Mouse (Mus musculus): ENCODE results near the gene Pde4d.
"Not testable (repeated sequence)": the region's sequence is repeated elsewhere in the genome, so short reads cannot be mapped to it uniquely, and the experiment has no call there.

Gene Pde4d

DNA sequence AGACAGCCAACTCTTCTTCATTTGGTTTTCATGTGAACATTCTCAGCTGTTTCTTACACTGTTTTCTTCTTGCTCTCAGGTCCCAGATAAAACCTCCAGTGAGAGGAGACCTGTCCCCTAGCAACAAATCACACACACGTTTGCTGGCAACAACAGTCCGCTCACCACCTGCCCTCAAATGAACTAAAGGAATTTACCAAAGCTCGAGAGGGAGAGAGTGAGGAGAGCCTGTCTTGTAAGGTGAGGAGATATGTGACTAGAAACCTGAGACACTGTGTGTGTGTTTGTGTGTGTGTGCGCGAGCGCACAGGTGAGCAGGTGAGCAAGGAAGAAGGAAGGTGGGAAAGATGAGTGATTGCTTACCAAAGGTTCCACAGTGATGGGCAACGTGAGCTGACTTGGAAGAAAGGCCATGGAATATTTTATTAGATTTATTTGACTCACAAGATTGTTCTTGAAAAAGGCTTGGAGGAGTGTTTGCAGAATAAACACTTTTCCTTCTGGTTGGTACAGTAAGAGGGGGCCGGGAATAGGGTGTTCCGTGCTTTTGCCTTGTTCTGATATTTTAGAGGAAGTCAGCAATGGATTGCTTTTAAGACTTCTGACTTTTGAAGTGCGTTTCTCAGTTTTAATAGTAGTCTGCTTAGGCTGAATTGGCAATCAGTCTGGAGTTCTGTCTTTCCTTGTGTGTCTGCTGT is 204.4 kb downstream of the Pde4d start:
- ChIA-PET CTCF (interaction anchor here in 1 of 4 experiments (0.7 kb wide), 1 partner anchor 1687 kb away, joined by 7 read pairs; no protein-coding TSS in a partner anchor), POLR2A (interaction anchor here in 2 of 4 experiments (0.6 to 0.7 kb wide), 3 partner anchors 13 to 1031 kb away, joined by 3 to 5 read pairs (median 4); no protein-coding TSS in a partner anchor)

- POLR2A ChIA-PET, result no interaction called here
- CTCF ChIA-PET, result no interaction called here
Measured at GRCm38 (mm10) chr13:108666579-108666978, 216.8 kb downstream of the Pde4d start.

GRCm38 (mm10) chr13:108667077-108667476 is 217.3 kb downstream of the Pde4d start:
- ChIA-PET CTCF (no interaction called here), POLR2A (no interaction called here)

DNA sequence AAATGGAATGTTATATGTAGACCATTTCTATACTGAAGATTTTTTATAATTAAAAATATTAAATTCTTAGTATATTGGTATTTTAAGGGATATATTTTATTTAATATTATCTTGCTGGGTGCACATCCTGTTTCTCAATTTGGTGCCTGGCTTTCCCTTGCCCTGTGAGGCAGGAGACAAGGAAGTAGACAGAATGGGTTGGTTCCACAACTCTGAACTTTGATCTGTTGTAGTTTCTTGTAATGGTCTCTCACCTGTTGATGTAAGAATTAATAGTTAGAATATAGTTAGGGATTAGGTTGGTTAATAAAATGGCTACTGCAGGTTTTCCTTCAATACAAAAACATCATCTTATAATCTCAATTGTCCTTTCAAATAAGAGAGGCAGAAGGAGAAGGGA is 227.3 kb downstream of the Pde4d start:
- POLR2A ChIA-PET, result no interaction called here

GRCm38 (mm10) chr13:108683018-108683417 is 233.3 kb downstream of the Pde4d start:
- POLR2A ChIA-PET, result interaction anchor here in 1 of 4 experiments (0.6 kb wide), 1 partner anchor 235 kb away, joined by 3 read pairs; no protein-coding TSS in a partner anchor

More for the DNA sequence above, 227.3 kb downstream of the Pde4d start:
- CTCF ChIA-PET, result no interaction called here

GRCm38 (mm10) chr13:108685817-108686216 is 236.1 kb downstream of the Pde4d start:
- POLR2A ChIA-PET, result no interaction called here
- CTCF ChIA-PET, result no interaction called here

More at GRCm38 (mm10) chr13:108683018-108683417, 233.3 kb downstream of the Pde4d start:
- CTCF ChIA-PET, result no interaction called here

- ChIA-PET POLR2A (no interaction called here), CTCF (no interaction called here)
Measured at GRCm38 (mm10) chr13:108686262-108686661, 236.5 kb downstream of the Pde4d start.

DNA sequence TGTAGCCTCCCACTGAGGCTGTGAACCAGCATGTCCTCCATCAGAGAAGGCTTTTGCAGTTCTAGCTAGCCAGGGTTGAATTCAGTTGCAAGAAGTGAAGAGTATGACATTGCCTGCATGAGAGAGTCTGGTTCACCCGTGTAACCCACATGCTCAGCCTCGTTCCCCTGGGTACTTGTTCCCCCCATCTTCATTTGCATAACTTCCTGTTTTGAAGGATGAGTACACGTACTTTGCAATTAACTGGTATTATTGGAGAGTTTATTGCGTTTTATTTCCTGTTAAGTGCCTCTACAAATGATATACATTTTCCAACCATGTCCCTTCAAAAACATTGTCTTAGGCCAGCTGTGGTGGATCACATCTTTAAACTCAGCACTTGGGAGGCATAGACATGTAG is 237.1 kb downstream of the Pde4d start:
- CTCF ChIA-PET, result no interaction called here
- POLR2A ChIA-PET, result no interaction called here

- POLR2A ChIA-PET, result no interaction called here
- CTCF ChIA-PET, result no interaction called here
Measured at GRCm38 (mm10) chr13:108692883-108693550, 243.3 kb downstream of the Pde4d start.

DNA sequence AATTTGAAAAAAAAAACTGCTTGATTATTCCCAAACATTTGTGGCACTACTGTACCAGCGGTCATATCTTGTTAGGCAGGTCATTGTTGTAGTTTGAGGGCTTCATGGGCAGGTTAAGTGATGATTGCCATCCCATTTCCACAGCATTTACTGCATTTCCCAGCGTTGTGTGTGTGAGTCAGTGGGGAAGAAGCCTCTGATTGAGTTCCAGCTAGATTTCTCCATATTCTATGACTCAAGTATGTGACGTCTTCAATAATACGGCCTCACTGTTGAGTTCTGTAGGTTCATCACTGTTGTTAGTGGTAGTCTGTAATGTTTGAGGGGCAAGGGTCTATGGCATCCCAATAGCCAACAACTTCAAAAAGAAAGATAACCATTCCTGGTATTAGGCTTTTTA is 255.7 kb downstream of the Pde4d start:
- ChIA-PET POLR2A (no interaction called here), CTCF (no interaction called here)

DNA sequence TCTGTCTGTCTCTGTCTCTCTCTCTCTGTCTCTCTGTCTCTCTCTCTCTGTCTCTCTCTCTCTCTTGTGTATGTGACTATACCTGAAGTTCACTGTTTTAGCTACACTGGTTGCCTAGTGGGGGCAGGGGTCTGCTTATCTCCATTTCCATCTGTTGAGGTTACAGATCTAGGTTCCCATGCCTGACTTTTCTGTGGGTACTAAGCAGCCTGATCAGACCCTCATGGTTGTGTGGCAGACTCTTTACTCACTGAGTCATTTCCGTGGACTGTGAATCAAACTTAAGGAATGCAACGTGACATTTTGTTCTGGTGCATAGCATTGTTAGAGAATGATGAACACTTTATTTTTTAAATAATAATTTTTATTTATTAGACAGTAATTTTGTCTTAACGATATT is 264.3 kb downstream of the Pde4d start:
- CTCF ChIA-PET, result no interaction called here
- POLR2A ChIA-PET, result interaction anchor here in 1 of 4 experiments (0.6 kb wide), 1 partner anchor 1201 kb away, joined by 3 read pairs; no protein-coding TSS in a partner anchor

DNA sequence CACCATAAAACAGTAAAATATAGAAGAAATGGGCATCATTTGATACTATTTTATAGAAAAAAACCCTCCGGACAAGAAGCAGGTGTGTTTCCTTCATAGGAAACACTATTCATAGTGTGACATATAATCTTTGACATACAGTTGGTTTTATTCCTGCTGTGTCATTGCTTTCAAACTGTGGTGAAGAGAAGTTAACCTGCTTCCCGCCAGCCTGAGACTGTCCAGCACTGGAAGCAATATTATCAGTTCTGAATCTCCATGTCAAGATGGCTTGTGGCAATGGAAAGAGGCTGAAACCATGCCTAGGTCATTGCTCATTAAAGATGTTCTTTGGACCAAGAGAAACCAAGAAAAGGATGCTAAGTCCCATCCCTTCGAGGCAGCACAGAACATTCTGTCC is 265.3 kb downstream of the Pde4d start:
- POLR2A ChIA-PET, result no interaction called here
- CTCF ChIA-PET, result interaction anchor here in 2 of 4 experiments (0.6 to 0.8 kb wide), 2 partner anchors 10 to 1491 kb away, joined by 3 read pairs; no protein-coding TSS in a partner anchor

DNA sequence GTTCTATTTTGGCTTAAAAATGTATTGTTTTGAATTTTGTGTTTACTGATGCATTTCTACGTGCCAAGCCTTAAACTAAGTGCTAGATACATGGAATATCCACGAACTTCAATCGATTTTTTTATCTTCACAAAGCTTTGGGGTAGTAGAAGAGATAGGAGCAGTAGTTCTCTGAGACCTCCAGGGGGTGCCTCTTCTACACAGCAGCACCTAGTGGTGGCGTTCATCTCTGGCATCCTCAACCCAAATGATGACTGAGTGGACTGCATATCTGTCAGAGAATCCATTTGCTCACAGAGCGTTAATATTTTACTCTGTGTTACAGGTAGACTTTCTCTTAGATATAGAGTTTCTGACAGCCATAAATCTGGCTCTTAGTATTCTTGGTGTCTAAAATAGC is 272.5 kb downstream of the Pde4d start:
- ChIA-PET CTCF (interaction anchor here in 3 of 4 experiments (0.6 to 0.9 kb wide), 5 partner anchors 14 to 1337 kb away, joined by 3 to 5 read pairs (median 3); no protein-coding TSS in a partner anchor), POLR2A (no interaction called here)

DNA sequence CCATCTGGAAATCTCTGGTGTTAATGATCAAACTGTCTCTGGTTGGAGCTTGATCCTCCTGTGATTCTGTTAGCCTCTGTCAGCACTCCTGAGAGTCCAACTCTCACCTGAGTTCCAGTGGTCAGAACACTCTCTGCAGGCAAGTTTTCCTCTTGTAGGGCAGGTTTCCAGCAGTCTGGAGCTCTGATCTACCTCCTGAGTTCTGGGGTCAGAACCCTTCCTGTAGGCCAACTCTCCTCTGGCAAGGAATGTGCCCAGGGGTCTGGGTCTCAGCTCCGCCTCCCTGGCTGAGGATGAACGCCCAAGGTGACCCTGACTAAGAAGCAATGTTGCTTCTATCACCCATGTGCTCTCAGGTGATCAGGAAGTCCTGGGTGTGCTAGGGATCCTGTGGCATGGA is 284.6 kb downstream of the Pde4d start:
- CTCF ChIA-PET, POLR2A ChIA-PET: not testable (repeated sequence)

- ChIA-PET POLR2A (no interaction called here), CTCF (no interaction called here)
Measured at GRCm38 (mm10) chr13:108751155-108751840, 301.6 kb downstream of the Pde4d start.

- CTCF ChIA-PET, result no interaction called here
- POLR2A ChIA-PET, result no interaction called here
Measured at GRCm38 (mm10) chr13:108757477-108757876, 307.7 kb downstream of the Pde4d start.

DNA sequence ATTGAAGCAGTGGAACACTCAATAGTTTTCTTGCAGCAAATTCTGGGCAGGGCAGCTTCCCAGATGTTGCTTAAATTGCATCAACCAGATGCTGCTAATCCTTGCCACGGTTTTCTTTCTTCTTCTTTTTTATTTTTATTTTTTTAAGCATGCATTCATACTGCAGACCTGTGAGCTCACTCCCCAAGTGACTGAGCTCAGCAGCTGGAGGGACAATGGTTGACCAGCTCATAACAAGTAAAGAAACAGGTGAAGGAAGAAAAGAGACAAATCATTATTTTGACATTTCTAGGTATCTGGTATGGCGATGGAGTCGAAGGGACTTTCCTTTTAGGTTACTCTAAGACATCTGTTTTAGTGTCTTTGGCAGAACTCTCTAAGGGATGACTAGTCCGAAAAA is 308.6 kb downstream of the Pde4d start:
- ChIA-PET POLR2A (no interaction called here), CTCF (no interaction called here)

DNA sequence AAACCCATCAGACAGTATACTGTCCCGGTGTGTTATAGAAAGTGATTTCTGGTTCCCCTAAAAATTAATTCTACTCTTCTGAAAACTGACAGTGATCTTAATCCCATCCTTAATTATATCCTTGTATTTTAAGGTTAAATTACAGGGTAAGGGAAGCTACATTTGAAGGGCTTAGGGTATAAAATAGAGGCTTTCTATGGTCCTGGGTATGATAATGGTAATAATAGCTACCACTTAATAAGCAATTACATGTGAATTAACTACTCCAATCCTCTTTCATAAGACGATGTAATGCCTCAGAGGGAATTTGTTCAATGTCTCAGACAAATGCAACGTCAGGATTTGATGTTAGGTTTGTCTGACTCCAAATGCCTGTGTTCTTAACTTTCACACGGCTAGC is 309.4 kb downstream of the Pde4d start:
- CTCF ChIA-PET, result interaction anchor here in 1 of 4 experiments (0.6 kb wide), 1 partner anchor 314 kb away, joined by 5 read pairs; no protein-coding TSS in a partner anchor
- POLR2A ChIA-PET, result no interaction called here

- ChIA-PET CTCF (no interaction called here), POLR2A (no interaction called here)
Measured at GRCm38 (mm10) chr13:108763295-108763694, 313.5 kb downstream of the Pde4d start.

DNA sequence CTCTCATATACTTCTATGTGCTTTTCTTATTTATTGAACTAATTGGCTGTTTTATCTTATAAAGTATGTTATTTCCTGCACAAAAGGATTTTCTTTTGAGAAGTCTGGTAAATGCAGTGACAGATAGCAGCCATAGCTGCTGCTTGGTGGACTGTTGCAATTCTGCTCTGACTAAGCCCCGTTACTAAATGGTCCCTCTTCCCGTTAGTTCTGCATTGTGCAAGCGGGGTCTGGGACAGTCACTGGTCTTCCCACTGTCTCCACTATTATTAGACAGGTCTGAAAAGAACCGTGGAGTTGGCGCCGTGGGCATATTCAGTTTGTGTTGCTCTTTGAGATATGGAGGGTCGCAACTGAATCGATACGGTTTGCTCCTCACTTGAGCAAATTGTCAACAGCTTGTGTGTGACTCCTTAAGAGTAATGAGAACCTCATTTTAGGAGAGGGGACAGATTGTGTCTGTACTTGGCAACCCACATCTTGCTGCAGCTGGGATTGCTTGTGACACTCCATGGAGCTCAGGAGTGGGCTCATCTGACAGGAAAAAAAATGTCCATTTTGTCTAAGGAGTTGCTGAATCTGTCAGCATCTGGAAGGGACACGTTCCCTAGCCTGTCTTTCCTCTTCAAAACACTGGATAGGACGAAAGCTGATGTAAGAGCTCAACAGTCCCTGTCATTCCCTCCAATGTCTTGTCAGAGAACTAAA is 316.4 kb downstream of the Pde4d start:
- CTCF ChIA-PET, result no interaction called here

More for the DNA sequence above, 316.4 kb downstream of the Pde4d start:
- POLR2A ChIA-PET, result interaction anchor here in 1 of 4 experiments (0.6 kb wide), 1 partner anchor 664 kb away, joined by 3 read pairs; no protein-coding TSS in a partner anchor
